Mouse (Mus musculus) forebrain, embryonic 15.5 days (tissue): ENCODE measurements around the gene Gm20909. TPM values are rescaled to one million over a fixed set of nuclear protein-coding genes. Genes with fewer than 3 reads are reported as not detected.
"Not testable (repeated sequence)": the region's sequence is repeated elsewhere in the genome, so short reads cannot be mapped to it uniquely, and the experiment has no call there.

Source experiments
- ATAC-seq: fragments of 200-750 bp; cut with Nextera tagmentation; replicated peaks from 2 replicates; pipeline ENCODE4 v1.8.0; 2017; ENCODE audit warnings: mild to moderate bottlenecking, moderate TSS enrichment, moderate library complexity
- H3K27ac ChIP-seq: fragments of 300-500 bp; sonication (generic); replicated peaks from 2 replicates; pipeline ENCODE4 v1.5.1; 2015; ENCODE audit warnings: mild to moderate bottlenecking, inconsistent platforms
- H3K27me3 ChIP-seq: fragments of 300-500 bp; sonication (generic); 2 replicates; pipeline ENCODE4 v1.6.1; 2015; ENCODE audit warnings: inconsistent platforms
- H3K36me3 ChIP-seq: fragments of 300-500 bp; sonication (generic); 2 replicates; pipeline ENCODE4 v1.6.1; 2015; ENCODE audit warnings: mild to moderate bottlenecking, inconsistent platforms
- H3K4me1 ChIP-seq: fragments of 300-500 bp; sonication (generic); 2 replicates; pipeline ENCODE4 v1.6.1; 2015; ENCODE audit warnings: inconsistent platforms
- H3K4me2 ChIP-seq: fragments of 300-500 bp; sonication (generic); replicated peaks from 2 replicates; pipeline ENCODE4 v1.6.1; 2015; ENCODE audit warnings: mild to moderate bottlenecking, inconsistent platforms
- H3K4me3 ChIP-seq: fragments of 300-500 bp; sonication (generic); 2 replicates; pipeline ENCODE4 v1.5.1; 2015; ENCODE audit warnings: mild to moderate bottlenecking, inconsistent platforms
- H3K9ac ChIP-seq: fragments of 300-500 bp; sonication (generic); replicated peaks from 2 replicates; pipeline ENCODE4 v1.6.1; 2015; ENCODE audit warnings: mild to moderate bottlenecking, inconsistent platforms
- H3K9me3 ChIP-seq: fragments of 300-500 bp; sonication (generic); 2 replicates; pipeline ENCODE4 v1.6.1; 2016; ENCODE audit warnings: inconsistent platforms
- WGBS: fragments of 180-500 bp; shearing (Covaris S2); methylation state at CpG from one replicate; pipeline ENCODE4 v1.1.7; 2015; ENCODE audit warnings: mixed read lengths; 5-methylcytosine and 5-hydroxymethylcytosine counted together
- polyA plus RNA-seq: library from polyadenylated mRNA; unstranded; fragments of >200 nt; fragmentation: Nextera tagmentation; extraction: Ambion mirVana; gene quantifications from 2 replicates; pipeline ENCODE4 v1.2.1, GENCODE M21; 2015

Gene Gm20909
- polyA plus RNA-seq = not detected in 2 replicates

DNA sequence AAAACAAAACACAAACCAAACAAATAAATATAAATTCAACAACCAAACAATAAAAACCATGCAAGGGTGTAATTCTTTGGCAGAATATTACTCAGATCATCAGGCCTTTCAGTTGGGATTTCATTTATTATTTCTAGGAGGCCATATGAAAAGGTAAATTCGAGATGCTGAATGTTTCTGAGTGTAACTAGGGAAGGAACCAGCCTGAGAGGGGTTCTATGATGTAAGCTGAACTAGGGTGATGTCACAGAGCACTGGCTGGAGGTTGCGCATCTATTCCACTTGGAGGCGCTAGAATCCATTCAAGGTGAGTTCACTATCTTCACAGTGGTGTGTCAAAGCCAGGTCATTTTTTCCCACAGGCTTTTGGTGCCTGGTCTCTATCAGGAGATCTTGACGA is at the start of gene Gm20909:
TSS of gene Gm20909 (plus strand) at position 301 of the 400 bp plus-strand sequence.
- H3K9me3 ChIP-seq, H3K9ac ChIP-seq, ATAC-seq, H3K4me1 ChIP-seq, H3K4me3 ChIP-seq, H3K36me3 ChIP-seq, H3K27ac ChIP-seq, H3K27me3 ChIP-seq, H3K4me2 ChIP-seq: not testable (repeated sequence)
- WGBS = no CpG with 5 or more reads among the region's 4 CpGs

Other genes starting within 250 kb of the Gm20909 start
- gene Gm29866, start 170.9 kb upstream of the Gm20909 start, polyA plus RNA-seq = not detected in 2 replicates
- gene Gm20865, start 77.0 kb downstream of the Gm20909 start, polyA plus RNA-seq = not detected in 2 replicates